ENCODE assay signal across 10 mouse cellular contexts in genomic region chr14:101838231-101838839, GRCm38 (mm10).
DNase-seq lines count a peak whose midpoint lies in the region; ATAC-seq and TF ChIP-seq lines count a peak whose summit lies in the region.
"Had no signal": no experiment of that assay in that cellular context is flagged by ENCODE, and none has a peak within 500 bp of the region (broad histone marks: within the 10 kb centered on the region; RNA-seq: fewer than 3 reads in every experiment).

No protein-coding gene starts in this region.

- no peak for TF ChIP-seq CTCF in forebrain, postnatal 0 days (IDR thresholded peaks at IDR 0.05; ENCODE audit: low read depth)

- DNase-seq in embryonic facial prominence, embryonic 10.5 days (ENCODE audit: low spot score), result no peak
- DNase-seq in limb, embryonic 10.5 days (ENCODE audit: low spot score), result no peak
- DNase-seq in forebrain, postnatal 0 days, result peak; percentile 74
- DNase-seq in right cerebral cortex, postnatal 25 days, result peak; percentile 39
- no peak for DNase-seq in embryo, embryonic 10.5 days (ENCODE audit: low spot score)
- DNase-seq in cerebellum, postnatal 36 days, result no peak
- DNase-seq: kidney, adult 11 months; layer of hippocampus, adult 9-11 months had no signal

- ATAC-seq in embryonic facial prominence, embryonic 13.5 days (ENCODE audit: insufficient number of reproducible peaks, insufficient read depth, low FRiP score, low TSS enrichment, low read depth), result no peak
- peak; percentile 54; the same call in 1 of the 2 replicates for ATAC-seq in limb, embryonic 13.5 days (ENCODE audit: low FRiP score, low read depth)
- peak; percentile 39 for ATAC-seq in forebrain, postnatal 0 days

- H3K9ac ChIP-seq in embryonic facial prominence, embryonic 13.5 days, result no peak overlapping the region
- H3K9ac ChIP-seq in limb, embryonic 13.5 days, result no peak overlapping the region
- H3K9ac ChIP-seq in forebrain, postnatal 0 days, result no peak overlapping the region

- H3K4me3 ChIP-seq in embryonic facial prominence, embryonic 13.5 days, result no peak overlapping the region
- no peak overlapping the region for H3K4me3 ChIP-seq in embryonic facial prominence, embryonic 10.5 days
- no peak overlapping the region for H3K4me3 ChIP-seq in limb, embryonic 13.5 days
- no peak overlapping the region for H3K4me3 ChIP-seq in limb, embryonic 10.5 days
- H3K4me3 ChIP-seq in forebrain, postnatal 0 days (ENCODE audit: low read depth, low read length), result no peak overlapping the region

- H3K4me1 ChIP-seq in embryonic facial prominence, embryonic 13.5 days, result peaks cover 30% of the 10 kb centered on the region
- H3K4me1 ChIP-seq in embryonic facial prominence, embryonic 10.5 days, result no peaks in the 10 kb centered on the region
- peaks cover 25% of the 10 kb centered on the region for H3K4me1 ChIP-seq in limb, embryonic 13.5 days
- H3K4me1 ChIP-seq in limb, embryonic 10.5 days, result 0 out of 2 replicates have a peak, but pooled peaks cover 5% of the 10 kb centered on the region
- no peaks in the 10 kb centered on the region for H3K4me1 ChIP-seq in forebrain, postnatal 0 days (ENCODE audit: insufficient read depth)

- WGBS in embryonic facial prominence, embryonic 13.5 days, result 45% methylated on average over 7 of the region's 7 CpGs
- 88% methylated on average over 7 of the region's 7 CpGs for WGBS in embryonic facial prominence, embryonic 10.5 days
- WGBS in limb, embryonic 13.5 days, result 42% methylated on average over 7 of the region's 7 CpGs
- WGBS in limb, embryonic 10.5 days, result 92% methylated on average over 7 of the region's 7 CpGs
- 52% methylated on average over 7 of the region's 7 CpGs for WGBS in forebrain, postnatal 0 days

- no peak overlapping the region for H3K27ac ChIP-seq in embryonic facial prominence, embryonic 13.5 days
- H3K27ac ChIP-seq in embryonic facial prominence, embryonic 10.5 days (replicated peaks), result no peak overlapping the region
- no peak overlapping the region for H3K27ac ChIP-seq in limb, embryonic 13.5 days
- H3K27ac ChIP-seq in limb, embryonic 10.5 days, result no peak overlapping the region
- no peak overlapping the region for H3K27ac ChIP-seq in forebrain, postnatal 0 days (ENCODE audit: low read depth, low read length)

- H3K4me2 ChIP-seq in embryonic facial prominence, embryonic 13.5 days, result 0 out of 2 replicates have a peak overlapping the region, but pooled peaks have one; percentile 21
- H3K4me2 ChIP-seq in limb, embryonic 13.5 days (replicated peaks), result no peak overlapping the region
- H3K4me2 ChIP-seq in forebrain, postnatal 0 days (ENCODE audit: low read depth), result no peak overlapping the region

- no peaks in the 10 kb centered on the region for H3K9me3 ChIP-seq in embryonic facial prominence, embryonic 13.5 days
- H3K9me3 ChIP-seq in embryonic facial prominence, embryonic 10.5 days, result no peaks in the 10 kb centered on the region
- no peaks in the 10 kb centered on the region for H3K9me3 ChIP-seq in limb, embryonic 13.5 days
- H3K9me3 ChIP-seq in limb, embryonic 10.5 days (replicated peaks), result no peaks in the 10 kb centered on the region
- H3K9me3 ChIP-seq in forebrain, postnatal 0 days (ENCODE audit: low read length), result no peaks in the 10 kb centered on the region

- no peaks in the 10 kb centered on the region for H3K36me3 ChIP-seq in embryonic facial prominence, embryonic 13.5 days
- H3K36me3 ChIP-seq in embryonic facial prominence, embryonic 10.5 days (replicated peaks), result no peaks in the 10 kb centered on the region
- no peaks in the 10 kb centered on the region for H3K36me3 ChIP-seq in limb, embryonic 13.5 days
- H3K36me3 ChIP-seq in limb, embryonic 10.5 days, result no peaks in the 10 kb centered on the region
- no peaks in the 10 kb centered on the region for H3K36me3 ChIP-seq in forebrain, postnatal 0 days (ENCODE audit: insufficient read depth)

- H3K27me3 ChIP-seq in embryonic facial prominence, embryonic 13.5 days, result no peaks in the 10 kb centered on the region
- no peaks in the 10 kb centered on the region for H3K27me3 ChIP-seq in embryonic facial prominence, embryonic 10.5 days (replicated peaks; ENCODE audit: low read depth, poor library complexity, severe bottlenecking)
- 0 out of 2 replicates have a peak, but pooled peaks cover 3% of the 10 kb centered on the region for H3K27me3 ChIP-seq in limb, embryonic 13.5 days
- no peaks in the 10 kb centered on the region for H3K27me3 ChIP-seq in limb, embryonic 10.5 days (ENCODE audit: low read depth, poor library complexity, severe bottlenecking)
- no peaks in the 10 kb centered on the region for H3K27me3 ChIP-seq in forebrain, postnatal 0 days (ENCODE audit: insufficient read depth, low read length)

Comparison
In these comparisons a context has a peak if more than half of its experiments do, and no peak if none do; other contexts are left out.
1. DNase-seq: peak in forebrain, postnatal 0 days (single experiment) and right cerebral cortex, postnatal 25 days (single experiment); none in embryonic facial prominence, embryonic 10.5 days (single experiment), limb, embryonic 10.5 days (single experiment), embryo, embryonic 10.5 days (single experiment) and cerebellum, postnatal 36 days (0 of 2).